Comparison of ENCODE assay signal across 14 mouse cellular contexts in the genomic region with DNA sequence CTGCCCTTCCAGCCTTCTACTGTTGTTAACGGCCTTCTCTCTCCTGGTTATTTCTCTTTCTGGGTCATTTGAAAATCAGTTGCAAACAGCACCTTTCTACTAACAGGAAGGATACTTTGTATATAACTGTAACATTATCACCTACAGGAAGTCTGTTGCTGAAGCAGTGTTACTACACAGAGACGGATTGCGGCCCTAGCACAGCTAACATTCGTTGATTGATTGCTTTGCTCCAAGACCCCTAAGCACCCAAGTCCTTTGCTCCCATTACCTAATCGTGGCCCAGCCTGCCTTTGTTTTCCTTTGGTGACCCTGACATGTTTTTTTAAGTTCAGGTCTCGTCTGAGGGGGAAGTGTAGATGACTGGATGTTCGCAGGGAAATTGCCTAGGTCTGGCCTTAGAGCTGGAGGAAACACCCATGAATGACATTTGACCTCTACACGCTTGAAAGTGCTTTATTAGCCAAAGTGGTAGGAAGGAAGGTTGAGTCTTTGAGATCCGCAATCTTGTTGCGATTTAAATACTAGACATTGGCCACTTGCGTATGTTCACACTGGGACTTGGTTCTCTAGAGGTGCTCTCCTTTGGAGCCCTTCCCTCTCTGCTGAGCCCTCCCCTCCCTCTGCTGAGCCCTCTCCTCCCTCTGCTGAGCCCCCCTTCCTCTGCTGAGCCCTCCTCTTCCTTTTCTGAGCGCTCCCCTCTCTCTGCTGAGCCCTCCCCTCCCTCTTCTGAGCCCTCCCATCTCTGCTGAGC. TPM values are rescaled to one million over a fixed set of nuclear protein-coding genes. Genes with fewer than 3 reads are reported as not detected.
DNase-seq lines count a peak whose midpoint lies in the region; ATAC-seq lines count a peak whose summit lies in the region.
"Had no signal": no experiment of that assay in that cellular context is flagged by ENCODE, and none has a peak within 500 bp of the region (broad histone marks: within the 10 kb centered on the region; RNA-seq: fewer than 3 reads in every experiment).

No protein-coding gene starts in this region.

- ATAC-seq in midbrain, embryonic 15.5 days (replicated peaks), result no peak
- ATAC-seq in liver, embryonic 13.5 days (ENCODE audit: low read depth), result peak; percentile 45; the same call in 1 of the 2 replicates
- ATAC-seq: intestine, embryonic 16.5 days had no signal

- 0 out of 2 replicates have a peak, but pooled peaks cover 3% of the 10 kb centered on the region for H3K4me1 ChIP-seq in midbrain, embryonic 10.5 days
- H3K4me1 ChIP-seq in midbrain, embryonic 15.5 days, result no peaks in the 10 kb centered on the region
- no peaks in the 10 kb centered on the region for H3K4me1 ChIP-seq in liver, embryonic 13.5 days (replicated peaks)
- H3K4me1 ChIP-seq: lung, embryonic 15.5 days had no signal

- no peaks in the 10 kb centered on the region for H3K9me3 ChIP-seq in midbrain, embryonic 10.5 days (replicated peaks)
- no peaks in the 10 kb centered on the region for H3K9me3 ChIP-seq in midbrain, embryonic 15.5 days
- no peaks in the 10 kb centered on the region for H3K9me3 ChIP-seq in liver, embryonic 13.5 days (replicated peaks)
- H3K9me3 ChIP-seq: lung, embryonic 15.5 days had no signal

- 78% methylated on average over 12 of the region's 12 CpGs for WGBS in midbrain, embryonic 10.5 days
- whole genome bisulfite sequencing in midbrain, embryonic 15.5 days, result 91% methylated on average over 12 of the region's 12 CpGs
- 56% methylated on average over 12 of the region's 12 CpGs for WGBS in liver, embryonic 13.5 days (ENCODE audit: insufficient replicate concordance)

- H3K4me2 ChIP-seq in midbrain, embryonic 15.5 days, result no peak overlapping the region
- H3K4me2 ChIP-seq in liver, embryonic 13.5 days, result no peak overlapping the region
- H3K4me2 ChIP-seq: lung, embryonic 15.5 days had no signal

- no peaks in the 10 kb centered on the region for H3K27me3 ChIP-seq in midbrain, embryonic 10.5 days (ENCODE audit: low read depth, poor library complexity, severe bottlenecking)
- no peaks in the 10 kb centered on the region for H3K27me3 ChIP-seq in midbrain, embryonic 15.5 days (replicated peaks)
- H3K27me3 ChIP-seq in liver, embryonic 13.5 days, result no peaks in the 10 kb centered on the region
- H3K27me3 ChIP-seq: CH12.LX; lung, embryonic 15.5 days had no signal

- H3K27ac ChIP-seq in midbrain, embryonic 10.5 days (replicated peaks), result 0 out of 2 replicates have a peak overlapping the region, but pooled peaks have one; percentile 28
- H3K27ac ChIP-seq in midbrain, embryonic 15.5 days, result no peak overlapping the region
- H3K27ac ChIP-seq in liver, embryonic 13.5 days, result no peak overlapping the region
- H3K27ac ChIP-seq: heart, adult 2 months; lung, embryonic 15.5 days had no signal

- no peak overlapping the region for H3K9ac ChIP-seq in midbrain, embryonic 15.5 days
- no peak overlapping the region for H3K9ac ChIP-seq in liver, embryonic 13.5 days
- H3K9ac ChIP-seq: lung, embryonic 15.5 days had no signal

- no peak overlapping the region for H3K4me3 ChIP-seq in midbrain, embryonic 10.5 days
- no peak overlapping the region for H3K4me3 ChIP-seq in midbrain, embryonic 15.5 days
- H3K4me3 ChIP-seq in liver, embryonic 13.5 days (replicated peaks), result no peak overlapping the region
- H3K4me3 ChIP-seq: heart, adult 2 months; lung, embryonic 15.5 days had no signal

- peaks cover 79% of the 10 kb centered on the region for H3K36me3 ChIP-seq in midbrain, embryonic 10.5 days
- no peaks in the 10 kb centered on the region for H3K36me3 ChIP-seq in midbrain, embryonic 15.5 days (replicated peaks)
- no peaks in the 10 kb centered on the region for H3K36me3 ChIP-seq in liver, embryonic 13.5 days

- no peak for DNase-seq in midbrain, embryonic 10.5 days (ENCODE audit: low spot score)
- peak; percentile 57 for DNase-seq in embryo, embryonic 9.5 days (ENCODE audit: extremely low spot score)
- DNase-seq in liver, embryonic 13.5 days, result no peak
- peak; percentile 23 for DNase-seq in yolk sac, embryonic 10.5 days (ENCODE audit: low spot score)
- DNase-seq in urinary bladder, adult 18-20 months (ENCODE audit: low spot score in 2 of 2), result no peak
- no peak for DNase-seq in adrenal gland, adult 2 months
- DNase-seq: adrenal gland, postnatal 14 days; heart, adult 2 months; heart, postnatal 36 days; thymus, postnatal 25 days had no signal

RNA-seq across cellular contexts. Expression of gene Rtkn2, which starts 49.1 kb away (rescaled TPM):
- polyA plus RNA-seq in midbrain, embryonic 10.5 days (2016; fragmentation: Nextera tagmentation; extraction: Ambion mirVana), result 21.5 and 21.6 TPM in 2 replicates
- 3.7 and 3.9 TPM in 2 replicates for polyA plus RNA-seq in midbrain, embryonic 15.5 days (2015; fragmentation: Nextera tagmentation; extraction: Ambion mirVana)
- polyA plus RNA-seq in liver, embryonic 13.5 days (2015; fragmentation: Nextera tagmentation; extraction: Ambion mirVana), result 1.6 and 1.8 TPM in 2 replicates
- under 1 TPM; 0.14 to 0.26 TPM for total RNA-seq in adrenal gland, adult 2 months (2021)
- not detected in 2 replicates for polyA plus RNA-seq in adrenal gland, adult 2 months (2012; rRNA removed)

Comparison
In these comparisons a context has a peak if more than half of its experiments do, and no peak if none do; other contexts are left out.
1. DNase-seq: peak in embryo, embryonic 9.5 days (single experiment) and yolk sac, embryonic 10.5 days (single experiment); none in midbrain, embryonic 10.5 days (single experiment), liver, embryonic 13.5 days (single experiment), urinary bladder, adult 18-20 months (0 of 2) and adrenal gland, adult 2 months (single experiment).